Mouse (Mus musculus): ENCODE data around the gene Atg10.
"Not testable (repeated sequence)": the region's sequence is repeated elsewhere in the genome, so short reads cannot be mapped to it uniquely, and the experiment has no call there.

The Atg10 gene

GRCm38 (mm10) chr13:91223587-91224437 is at the start of gene Atg10:
TSS of gene Atg10 (minus strand) at chr13:91223968.
- peak; percentile 97 for ATAC-seq (ENCODE audit: low TSS enrichment)

DNA sequence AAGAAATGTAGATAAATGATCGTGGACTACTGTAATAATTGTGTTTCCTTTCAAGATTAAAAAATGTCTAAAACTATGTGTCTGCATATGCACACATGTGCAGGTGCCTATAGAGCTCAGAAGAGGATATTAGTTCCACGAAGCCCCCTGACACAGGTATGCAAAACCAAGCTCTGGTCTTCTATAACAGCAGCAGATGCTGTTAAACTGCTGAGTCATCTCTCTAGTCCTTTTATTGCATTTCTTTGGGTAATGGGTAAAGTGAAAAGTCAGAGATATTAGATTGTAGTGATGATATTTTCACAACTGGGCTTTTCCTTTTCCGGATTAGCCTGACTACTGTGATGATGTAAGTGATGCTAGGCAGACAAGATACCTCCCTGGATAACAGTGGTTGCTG is 28.6 kb upstream of the Atg10 start:
- ATAC-seq (ENCODE audit: low TSS enrichment) = no peak

- ATAC-seq (ENCODE audit: low TSS enrichment) = no peak
Measured at GRCm38 (mm10) chr13:91251636-91252035, 27.9 kb upstream of the Atg10 start.

DNA sequence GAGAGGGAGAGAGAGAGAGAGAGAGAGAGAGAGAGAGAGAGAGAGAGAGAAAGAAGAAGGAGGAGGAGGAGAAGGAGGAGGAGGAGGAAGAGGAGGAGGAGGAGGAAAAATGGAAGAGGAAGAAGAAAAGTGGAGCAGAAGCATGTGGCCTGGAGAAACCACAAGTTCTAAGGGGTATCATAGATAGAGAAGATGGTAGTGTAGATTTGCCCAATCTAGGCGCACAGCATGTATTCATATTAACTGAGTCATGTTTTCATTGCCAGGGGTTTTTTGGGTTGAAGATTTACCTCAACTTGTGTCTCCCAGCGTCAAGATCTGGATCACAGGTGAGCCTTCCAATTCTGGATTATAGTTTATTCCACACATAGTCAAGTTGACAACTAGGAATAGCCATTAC is 26.3 kb upstream of the Atg10 start:
- ATAC-seq (ENCODE audit: low TSS enrichment) = not testable (repeated sequence)

DNA sequence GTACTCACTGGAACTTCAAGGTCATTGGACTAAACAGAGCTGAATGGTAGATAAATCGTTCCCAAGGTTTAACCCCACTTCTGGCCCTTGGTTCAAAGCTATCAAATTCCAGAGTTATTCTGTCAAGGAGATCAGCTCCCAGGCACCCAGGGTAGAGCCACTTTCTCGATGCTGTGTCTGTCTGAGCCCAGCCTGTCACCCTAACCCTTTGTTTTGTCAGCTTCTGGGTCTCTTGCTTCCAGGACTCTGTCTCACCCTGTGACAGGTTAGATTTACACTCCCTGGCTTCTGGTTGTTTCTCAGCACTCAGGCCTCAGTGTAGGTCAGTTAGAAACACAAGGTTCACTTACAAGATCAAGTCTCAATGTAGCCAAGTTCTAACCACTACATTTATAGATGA is 22.7 kb upstream of the Atg10 start:
- no peak for ATAC-seq (ENCODE audit: low TSS enrichment)

- ATAC-seq (ENCODE audit: low TSS enrichment) = no peak
Measured at GRCm38 (mm10) chr13:91237976-91238375, 14.2 kb upstream of the Atg10 start.

- ATAC-seq (ENCODE audit: low TSS enrichment) = no peak
Measured at GRCm38 (mm10) chr13:91236884-91237283, 13.1 kb upstream of the Atg10 start.

DNA sequence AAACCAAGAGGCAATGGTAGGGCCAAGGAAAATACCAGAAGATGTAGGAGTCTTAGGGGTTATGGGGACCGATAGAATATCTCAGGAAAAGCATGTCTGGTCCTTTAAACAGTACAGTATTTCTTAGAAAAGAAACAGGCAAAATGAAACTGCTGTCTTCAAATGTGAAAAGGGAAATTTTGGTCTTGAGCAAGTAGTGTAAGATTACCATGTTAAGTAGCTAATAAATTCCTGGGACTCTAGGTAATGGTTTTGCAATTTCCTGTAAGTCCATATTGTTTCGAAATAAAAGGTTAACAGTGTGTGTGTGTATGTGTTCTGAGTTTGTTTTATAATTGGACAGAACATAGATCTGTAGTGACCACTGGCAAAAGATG is 658 bp upstream of the Atg10 start:
- no peak for ATAC-seq (ENCODE audit: low TSS enrichment)

- ATAC-seq (ENCODE audit: low TSS enrichment) = no peak
Measured at GRCm38 (mm10) chr13:91223063-91223462, 705 bp downstream of the Atg10 start.

DNA sequence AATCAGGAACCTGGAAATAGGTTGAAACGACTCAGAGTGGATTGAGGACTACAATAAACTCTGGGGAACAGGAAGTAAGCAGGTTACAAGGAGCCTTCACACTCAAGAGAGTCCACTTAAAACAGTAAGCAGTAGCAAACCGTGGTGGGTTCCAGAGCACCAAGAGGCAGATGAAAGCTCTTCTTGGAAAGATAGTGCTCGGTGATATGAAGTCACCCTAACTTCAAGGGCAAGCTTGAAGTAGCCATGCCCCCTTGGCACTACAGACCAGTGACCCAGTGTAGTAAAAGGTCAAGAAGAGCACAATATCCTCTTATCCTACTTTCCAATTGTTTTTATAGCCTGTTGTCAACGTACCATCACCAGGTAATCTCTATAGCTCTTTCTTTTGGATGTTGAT is 2.1 kb downstream of the Atg10 start:
- no peak for ATAC-seq (ENCODE audit: low TSS enrichment)

DNA sequence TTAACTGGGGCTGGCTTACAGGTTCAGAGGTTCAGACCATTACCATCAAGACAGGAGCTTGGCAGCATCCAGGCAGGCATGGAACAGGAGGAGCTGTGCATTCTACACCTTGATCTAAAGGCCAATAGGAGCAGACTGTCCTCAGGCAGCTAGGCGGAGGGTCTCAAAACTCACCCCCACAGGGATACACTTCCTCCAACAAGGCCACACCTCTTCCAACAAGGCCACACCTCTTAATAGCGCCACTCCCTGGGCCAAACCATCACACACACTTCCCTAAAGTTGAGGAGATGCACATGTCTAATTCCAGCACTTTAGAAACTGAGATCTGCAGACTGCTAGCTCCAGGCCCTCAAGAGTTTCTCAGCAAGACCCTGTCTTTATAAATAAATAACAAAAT is 6.1 kb downstream of the Atg10 start:
- ATAC-seq (ENCODE audit: low TSS enrichment) = no peak

DNA sequence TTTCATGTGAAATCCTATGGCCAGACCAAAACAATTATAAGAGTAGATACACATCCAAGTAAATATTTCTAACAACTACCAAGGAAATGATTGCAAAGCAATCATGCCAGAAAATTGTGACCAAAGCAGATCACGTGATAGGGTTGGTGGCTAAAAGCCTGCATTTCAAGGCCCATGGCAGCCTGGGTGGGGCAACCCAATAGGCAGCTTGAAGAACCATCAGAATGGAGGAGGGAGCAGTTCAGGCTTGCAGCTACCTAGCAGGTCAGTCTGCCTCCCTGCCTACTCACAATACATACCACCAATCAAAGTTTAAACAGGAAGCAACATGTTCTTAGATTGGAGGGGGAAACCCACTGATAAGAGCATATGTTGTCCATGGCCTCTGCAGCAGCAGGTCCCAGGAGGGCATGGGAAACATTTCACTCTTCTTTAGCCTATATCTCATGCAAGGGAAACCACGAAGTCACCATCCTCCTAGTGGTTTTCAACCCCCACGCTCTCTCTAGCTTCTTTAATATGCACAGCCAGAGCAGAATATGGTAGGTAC is 7.0 kb downstream of the Atg10 start:
- no peak for ATAC-seq (ENCODE audit: low TSS enrichment)

- ATAC-seq (ENCODE audit: low TSS enrichment) = no peak
Measured at GRCm38 (mm10) chr13:91212958-91213357, 10.8 kb downstream of the Atg10 start.

DNA sequence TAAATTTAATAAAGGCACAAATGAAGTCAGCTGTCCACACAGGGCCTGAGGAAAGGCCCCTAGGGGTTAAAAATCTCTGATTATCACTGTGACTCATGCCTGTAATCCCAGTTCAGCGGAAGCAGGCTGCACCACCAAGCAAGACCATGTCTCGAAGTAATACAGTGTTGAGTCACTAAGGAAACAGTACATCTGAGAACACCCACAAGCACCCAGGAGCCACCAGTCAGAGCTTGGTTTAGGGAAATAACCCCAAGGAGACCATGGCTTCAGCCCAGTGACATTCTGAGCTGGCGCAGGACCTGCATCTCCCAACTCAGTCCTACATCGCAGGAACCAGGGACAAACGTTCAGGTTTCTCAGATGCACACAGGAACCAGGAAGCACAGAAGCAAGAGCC is 17.5 kb downstream of the Atg10 start:
- peak; percentile 73 for ATAC-seq (ENCODE audit: low TSS enrichment)

- ATAC-seq (ENCODE audit: low TSS enrichment) = no peak
Measured at GRCm38 (mm10) chr13:91202564-91202963, 21.2 kb downstream of the Atg10 start.

GRCm38 (mm10) chr13:91187378-91188234 is 36.2 kb downstream of the Atg10 start:
- no peak for ATAC-seq (ENCODE audit: low TSS enrichment)

DNA sequence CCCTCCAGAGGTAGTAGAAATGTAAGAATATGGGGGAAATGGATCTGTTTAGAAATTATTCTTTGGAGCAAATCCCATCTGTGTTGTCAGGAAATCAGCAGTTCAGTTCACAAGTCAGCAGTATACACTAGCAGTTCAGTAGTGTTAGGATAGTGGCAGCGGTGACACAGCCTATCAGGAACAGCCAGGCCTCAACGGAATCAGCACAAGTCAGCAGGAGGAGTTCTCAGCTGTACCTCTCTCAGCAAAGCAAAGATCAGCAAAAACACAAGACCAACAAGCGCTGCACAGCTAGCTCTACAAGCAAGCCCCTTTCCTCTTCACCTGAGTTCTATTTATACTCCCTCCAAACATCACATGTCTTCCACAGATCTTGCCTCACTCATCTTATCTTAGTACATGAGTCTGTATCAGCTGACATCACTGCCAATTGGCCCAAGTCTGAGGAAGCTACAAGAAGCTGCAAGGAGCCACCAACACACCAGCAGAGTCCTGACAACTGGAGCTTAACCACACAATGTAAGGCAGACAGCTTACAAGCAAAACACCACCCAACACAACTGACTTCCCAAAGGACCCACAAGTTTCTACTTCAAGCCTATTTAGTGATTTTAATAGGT is 38.4 kb downstream of the Atg10 start:
- no peak for ATAC-seq (ENCODE audit: low TSS enrichment)

DNA sequence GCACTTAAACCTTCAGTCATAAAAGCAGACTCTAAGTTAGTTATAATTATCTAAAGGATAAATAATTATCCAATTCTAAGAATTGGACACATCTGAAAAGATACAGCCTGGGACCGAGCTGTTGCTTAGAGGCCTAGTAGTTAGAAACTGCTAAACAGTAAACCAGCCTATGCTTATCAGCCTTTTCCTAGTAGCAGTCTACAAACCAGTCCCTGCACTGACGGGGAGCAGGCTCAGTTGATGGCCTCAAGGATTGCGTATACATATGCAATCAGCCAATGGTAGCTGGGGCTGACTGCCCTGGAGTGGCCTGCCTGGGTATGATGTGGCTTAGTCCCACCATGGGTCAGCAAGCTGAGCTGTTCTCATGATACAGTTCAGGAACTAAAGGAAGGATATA is 39.5 kb downstream of the Atg10 start:
- no peak for ATAC-seq (ENCODE audit: low TSS enrichment)

- ATAC-seq (ENCODE audit: low TSS enrichment) = no peak
Measured at GRCm38 (mm10) chr13:91180364-91180763, 43.4 kb downstream of the Atg10 start.

DNA sequence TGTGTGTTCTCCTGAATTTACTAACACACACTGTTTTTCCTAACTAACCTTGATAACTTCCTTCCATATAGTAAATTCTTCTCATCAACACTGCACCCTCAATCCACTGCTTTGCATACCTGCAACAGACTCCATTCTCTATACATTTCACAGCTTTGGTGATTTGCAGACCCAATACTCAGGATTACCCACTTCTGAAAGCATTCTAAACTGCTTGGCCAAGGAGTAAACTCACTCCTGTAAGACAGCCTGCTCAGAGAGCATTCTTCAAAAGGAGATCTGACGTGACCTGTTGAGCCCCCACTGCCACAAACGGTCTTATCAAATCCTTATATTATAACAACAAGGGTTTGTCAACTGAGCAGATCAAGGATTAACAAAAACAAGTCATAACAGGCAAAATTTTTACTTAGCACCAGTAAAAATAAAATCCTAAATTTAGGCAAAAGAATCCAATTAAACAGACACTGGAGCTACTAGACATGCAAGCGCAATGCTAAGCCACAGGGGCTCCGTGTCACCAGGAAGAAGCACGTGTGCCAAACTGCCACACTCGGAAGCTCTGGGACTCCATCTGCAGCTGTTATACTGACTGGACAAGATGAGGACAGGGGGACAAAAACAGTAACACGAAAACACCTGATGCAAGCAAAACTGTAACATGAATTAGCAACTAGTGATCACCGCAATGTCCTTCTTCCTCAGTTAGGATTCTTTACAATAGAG is 44.4 kb downstream of the Atg10 start:
- ATAC-seq (ENCODE audit: low TSS enrichment) = peak; percentile 29

DNA sequence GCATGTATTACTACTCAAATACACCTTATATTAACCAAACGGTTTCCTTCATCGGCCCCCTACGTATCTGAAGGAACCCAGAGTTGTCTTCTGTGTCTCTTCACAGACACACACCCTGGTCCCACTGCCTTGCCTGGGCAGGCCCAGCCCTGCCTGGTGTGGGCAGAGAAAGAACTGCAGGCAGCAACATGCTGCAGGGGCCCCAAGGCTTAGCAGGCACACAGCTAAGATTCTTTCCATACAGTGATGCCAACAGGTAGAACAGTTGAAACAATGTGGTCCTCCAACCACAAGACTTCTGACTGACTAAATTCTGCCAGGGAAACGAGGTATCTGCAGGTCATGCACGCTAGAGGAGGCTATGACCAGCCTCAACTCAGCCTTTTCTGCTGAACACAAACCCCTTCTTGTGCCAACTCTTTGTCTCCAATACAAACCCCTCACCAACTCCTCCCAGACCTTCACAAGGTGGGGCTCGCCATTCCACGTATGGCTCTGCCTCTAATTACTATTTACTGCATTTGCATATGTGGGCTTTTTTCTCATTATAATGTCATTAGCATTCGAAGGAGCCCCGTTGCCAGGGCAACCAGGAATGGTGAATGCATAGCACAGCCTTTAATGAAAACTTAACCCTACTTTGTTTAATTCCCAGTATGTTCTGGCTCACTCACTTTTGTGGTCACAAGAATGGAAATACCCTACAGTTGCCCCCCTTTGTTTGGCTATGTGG is 45.2 kb downstream of the Atg10 start:
- peak; percentile 71 for ATAC-seq (ENCODE audit: low TSS enrichment)
